Mouse (Mus musculus) liver, adult 2 months (tissue): Measurements from ENCODE around the gene Rhox2e.
"Not testable (repeated sequence)": the region's sequence is repeated elsewhere in the genome, so short reads cannot be mapped to it uniquely, and the experiment has no call there.

ENCODE experiments used
- CTCF ChIP-seq: fragments of 200-500 bp; IDR thresholded peaks from 2 replicates; pipeline ENCODE4 v1.5.1; 2011; ENCODE audit warnings: low read depth, low read length, control low read depth
- POLR2A ChIP-seq: fragments of 200-500 bp; IDR thresholded peaks from 2 replicates; pipeline ENCODE4 v1.6.1; 2011; ENCODE audit warnings: low read length, control low read depth; ENCODE audit not compliant: insufficient read depth; ENCODE audit errors: extremely low read depth

- not testable (repeated sequence) for TF ChIP-seq CTCF, POLR2A
Measured at GRCm38 (mm10) chrX:37571105-37571504, 40.9 kb downstream of the Rhox2e start, which contains the start of gene Rhox2f.
